8 mouse cellular contexts compared by ENCODE assay signal in the genomic region with DNA sequence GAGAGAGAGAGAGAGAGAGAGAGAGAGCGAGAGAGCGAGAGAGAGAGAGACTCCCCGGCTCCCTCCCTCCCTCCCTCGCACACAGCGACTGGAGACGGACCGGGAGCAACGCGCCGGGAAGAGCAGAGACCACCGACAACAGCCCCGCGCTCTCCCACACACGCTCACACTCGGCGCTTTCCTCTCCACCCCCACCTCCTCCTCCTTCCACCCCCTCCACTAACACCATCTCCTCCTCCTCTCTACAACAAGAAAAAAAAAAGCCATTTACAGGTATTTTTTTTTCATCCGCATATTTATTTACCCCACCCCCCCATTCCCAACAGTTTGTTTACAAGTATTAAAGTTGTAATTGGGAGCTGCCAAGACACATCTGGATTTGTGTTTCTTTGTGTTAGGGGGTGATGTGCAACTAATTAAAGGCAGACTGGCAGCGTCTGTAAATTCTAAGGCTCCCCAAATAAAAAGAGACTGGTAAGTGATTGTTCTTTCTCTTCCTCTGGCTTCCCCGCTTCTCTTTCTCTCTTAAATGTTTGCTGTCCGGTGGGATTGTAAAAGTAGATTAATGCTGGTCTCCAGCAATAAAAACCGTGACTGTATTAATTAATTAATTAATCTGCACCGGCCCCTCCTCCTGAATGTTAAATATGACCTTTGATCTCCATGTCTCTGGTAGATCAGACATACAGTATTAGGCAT. TPM values are rescaled to one million over a fixed set of nuclear protein-coding genes. Genes with fewer than 3 reads are reported as not detected.
A peak's percentile ranks its signal among the peaks of the same experiment; 100 is the strongest.
DNase-seq lines count a peak whose midpoint lies in the region; ATAC-seq and TF ChIP-seq lines count a peak whose summit lies in the region.

A gene (plus strand): TSS at position 71 of the 699 bp plus-strand sequence.

- DNase-seq in layer of hippocampus, adult 8-10 months (ENCODE audit: low spot score in 2 of 2) = no peak
- DNase-seq in layer of hippocampus, adult 9-10 months (ENCODE audit: low spot score) = no peak
- DNase-seq in embryonic facial prominence, embryonic 11.5 days (ENCODE audit: low spot score) = no peak
- no peak for DNase-seq in liver, embryonic 14.5 days (ENCODE audit: low read depth in 3 of 3, low spot score in 3 of 3)
- no peak for DNase-seq in thymus, adult 2 months
- DNase-seq in spleen, postnatal 14 days (ENCODE audit: low spot score in 2 of 2) = no peak
- no peak for DNase-seq in right cerebral cortex, postnatal 14 days

- H3K4me2 ChIP-seq in embryonic facial prominence, embryonic 11.5 days (ENCODE audit: low read depth, low read length) = peak within 1 kb of the TSS; percentile 50
- H3K4me2 ChIP-seq in hindbrain, embryonic 12.5 days (replicated peaks) = peak within 1 kb of the TSS; percentile 76
- peak within 1 kb of the TSS; percentile 58 for H3K4me2 ChIP-seq in liver, embryonic 14.5 days (ENCODE audit: low read depth)

- H3K4me1 ChIP-seq in embryonic facial prominence, embryonic 11.5 days (ENCODE audit: control insufficient read depth, insufficient read depth, low read length) = no peaks in the 10 kb centered on the region
- H3K4me1 ChIP-seq in hindbrain, embryonic 12.5 days = 0 out of 2 replicates have a peak, but pooled peaks cover 6% of the 10 kb centered on the region
- H3K4me1 ChIP-seq in liver, embryonic 14.5 days (replicated peaks; ENCODE audit: control insufficient read depth in 2 of 2, insufficient read depth in 2 of 2, low read length in 1 of 2) = 0 out of 4 replicates have a peak, but pooled peaks cover 0 to 2% of the 10 kb centered on the region in 2 experiments
- H3K4me1 ChIP-seq in thymus, adult 2 months (replicated peaks; ENCODE audit: control insufficient read depth, insufficient read depth, low read length) = 0 out of 2 replicates have a peak, but pooled peaks cover 2% of the 10 kb centered on the region

- 1% methylated on average over 17 of the region's 22 CpGs for WGBS in embryonic facial prominence, embryonic 11.5 days
- 1% methylated on average over 15 of the region's 22 CpGs for WGBS in hindbrain, embryonic 12.5 days
- WGBS in liver, embryonic 14.5 days (ENCODE audit: insufficient replicate concordance) = 4% methylated on average over 11 of the region's 22 CpGs
- WGBS in thymus, adult 2 months = 13% methylated on average over 11 of the region's 22 CpGs

- TF ChIP-seq EP300 in liver, embryonic 14.5 days (IDR thresholded peaks at IDR 0.05; ENCODE audit: low read depth) = no peak

- peak within 1 kb of the TSS; percentile 79 for H3K27ac ChIP-seq in embryonic facial prominence, embryonic 11.5 days (replicated peaks; ENCODE audit: low read depth, low read length)
- H3K27ac ChIP-seq in hindbrain, embryonic 12.5 days = peak within 1 kb of the TSS; percentile 100
- no peak within 1 kb of the TSS for H3K27ac ChIP-seq in liver, embryonic 14.5 days
- H3K27ac ChIP-seq in thymus, adult 2 months (ENCODE audit: control insufficient read depth, insufficient read depth, low read length) = no peak within 1 kb of the TSS

- H3K36me3 ChIP-seq in embryonic facial prominence, embryonic 11.5 days (replicated peaks; ENCODE audit: control insufficient read depth, insufficient read depth, low read depth, low read length) = no peaks in the 10 kb centered on the region
- H3K36me3 ChIP-seq in hindbrain, embryonic 12.5 days = no peaks in the 10 kb centered on the region
- H3K36me3 ChIP-seq in liver, embryonic 14.5 days (replicated peaks; ENCODE audit: control insufficient read depth, insufficient read depth, low read depth) = no peaks in the 10 kb centered on the region
- H3K36me3 ChIP-seq in thymus, adult 2 months (ENCODE audit: control insufficient read depth, insufficient read depth, low read length) = no peaks in the 10 kb centered on the region

- ATAC-seq in embryonic facial prominence, embryonic 11.5 days (replicated peaks; ENCODE audit: insufficient number of reproducible peaks, low FRiP score, low TSS enrichment, low read depth) = peak; percentile 72
- peak; percentile 75 for ATAC-seq in hindbrain, embryonic 12.5 days (ENCODE audit: low FRiP score)
- ATAC-seq in liver, embryonic 14.5 days (ENCODE audit: insufficient read depth) = no peak; the same call in 1 of the 2 replicates

- H3K4me3 ChIP-seq in embryonic facial prominence, embryonic 11.5 days (ENCODE audit: low read depth, low read length) = peak within 1 kb of the TSS; percentile 45
- peak within 1 kb of the TSS; percentile 82 for H3K4me3 ChIP-seq in hindbrain, embryonic 12.5 days
- H3K4me3 ChIP-seq in liver, embryonic 14.5 days (ENCODE audit: insufficient read depth in 1 of 2, low read depth in 2 of 2, low read length in 2 of 2) = peak within 1 kb of the TSS; percentile 37 to 45
- H3K4me3 ChIP-seq in thymus, adult 2 months (ENCODE audit: control insufficient read depth, insufficient read depth, low read length) = no peak within 1 kb of the TSS

- peak within 1 kb of the TSS; percentile 60 for H3K9ac ChIP-seq in embryonic facial prominence, embryonic 11.5 days (replicated peaks; ENCODE audit: low read length)
- peak within 1 kb of the TSS; percentile 69 for H3K9ac ChIP-seq in hindbrain, embryonic 12.5 days
- H3K9ac ChIP-seq in liver, embryonic 14.5 days (replicated peaks) = no peak within 1 kb of the TSS

- no peaks in the 10 kb centered on the region for H3K9me3 ChIP-seq in embryonic facial prominence, embryonic 11.5 days (replicated peaks; ENCODE audit: control insufficient read depth, low read length)
- H3K9me3 ChIP-seq in hindbrain, embryonic 12.5 days (replicated peaks) = no peaks in the 10 kb centered on the region
- no peaks in the 10 kb centered on the region for H3K9me3 ChIP-seq in liver, embryonic 14.5 days (ENCODE audit: control insufficient read depth, low read length)

- no peak for TF ChIP-seq POLR2A in thymus, adult 2 months (IDR thresholded peaks at IDR 0.05; ENCODE audit: control insufficient read depth, extremely low read depth, insufficient read depth, low read length, poor library complexity)

- TF ChIP-seq CTCF in liver, embryonic 14.5 days (IDR thresholded peaks at IDR 0.05; ENCODE audit: low read depth) = no peak
- TF ChIP-seq CTCF in thymus, adult 2 months (IDR thresholded peaks at IDR 0.05; ENCODE audit: borderline replicate concordance, control insufficient read depth, extremely low read depth, insufficient read depth, low read length, poor library complexity) = no peak

- no peaks in the 10 kb centered on the region for H3K27me3 ChIP-seq in embryonic facial prominence, embryonic 11.5 days (ENCODE audit: control insufficient read depth, insufficient read depth, low read length)
- H3K27me3 ChIP-seq in hindbrain, embryonic 12.5 days = no peaks in the 10 kb centered on the region
- peaks cover 53% of the 10 kb centered on the region for H3K27me3 ChIP-seq in liver, embryonic 14.5 days (ENCODE audit: control insufficient read depth, insufficient read depth, low read length)
- H3K27me3 ChIP-seq in thymus, adult 2 months (ENCODE audit: control insufficient read depth, insufficient read depth, low read length) = peaks cover 14% of the 10 kb centered on the region

RNA-seq across cellular contexts. Expression of the gene that starts here (rescaled TPM):
- total RNA-seq in layer of hippocampus, adult 8-10 months (2022) = 10 to 100 TPM; 13.2 to 17.3 (median 15.0) TPM
- polyA plus RNA-seq in embryonic facial prominence, embryonic 11.5 days (2014; fragmentation: Nextera tagmentation; extraction: Ambion mirVana) = 9.8 and 10.7 TPM in 2 replicates
- polyA plus RNA-seq in hindbrain, embryonic 12.5 days (2016; fragmentation: Nextera tagmentation; extraction: Ambion mirVana) = 22.7 and 26.4 TPM in 2 replicates
- 0.09 and 0.10 TPM in 2 replicates for polyA plus RNA-seq in liver, embryonic 14.5 days (2012; rRNA removed)
- polyA plus RNA-seq in liver, embryonic 14.5 days (2014; fragmentation: Nextera tagmentation; extraction: Ambion mirVana) = 0.06 and 0.10 TPM in 2 replicates
- polyA plus RNA-seq in thymus, adult 2 months (2012; rRNA removed) = 0.11 and 0.38 TPM in 2 replicates

Comparison
In these comparisons a context has a peak if more than half of its experiments do, and no peak if none do; other contexts are left out.
1. H3K27ac ChIP-seq: peak in embryonic facial prominence, embryonic 11.5 days (single experiment) and hindbrain, embryonic 12.5 days (single experiment); none in liver, embryonic 14.5 days (single experiment) and thymus, adult 2 months (single experiment).
2. Peak in every context shown above with its lines, with median percentiles within 50 percentile points of each other: H3K4me2 ChIP-seq.